Comparison of ENCODE assay signal across 14 mouse cellular contexts in genomic region chr9:67077266-67077657, GRCm38 (mm10). TPM values are rescaled to one million over a fixed set of nuclear protein-coding genes. Genes with fewer than 3 reads are reported as not detected.
DNase-seq lines count a peak whose midpoint lies in the region; ATAC-seq and TF ChIP-seq lines count a peak whose summit lies in the region.
"Had no signal": no experiment of that assay in that cellular context is flagged by ENCODE, and none has a peak within 500 bp of the region (broad histone marks: within the 10 kb centered on the region; RNA-seq: fewer than 3 reads in every experiment).

No protein-coding gene starts in this region.

- no peaks in the 10 kb centered on the region for H3K36me3 ChIP-seq in liver, embryonic 12.5 days
- H3K36me3 ChIP-seq in liver, postnatal 0 days (replicated peaks; ENCODE audit: insufficient read depth, low read length) = no peaks in the 10 kb centered on the region
- no peaks in the 10 kb centered on the region for H3K36me3 ChIP-seq in intestine, embryonic 16.5 days (ENCODE audit: control insufficient read depth, insufficient read depth, low read length)
- no peaks in the 10 kb centered on the region for H3K36me3 ChIP-seq in stomach, postnatal 0 days (ENCODE audit: control insufficient read depth, insufficient read depth, low read length)
- H3K36me3 ChIP-seq: heart, embryonic 15.5 days had no signal

- H3K4me2 ChIP-seq in liver, embryonic 12.5 days = peak overlapping the region; percentile 38
- H3K4me2 ChIP-seq in liver, postnatal 0 days (ENCODE audit: low read depth, low read length) = no peak overlapping the region
- no peak overlapping the region for H3K4me2 ChIP-seq in intestine, embryonic 16.5 days (ENCODE audit: low read depth, low read length)
- H3K4me2 ChIP-seq in stomach, postnatal 0 days (replicated peaks; ENCODE audit: low read depth) = no peak overlapping the region

- TF ChIP-seq CTCF in gastrocnemius, adult 2 months (IDR thresholded peaks at IDR 0.05) = no peak
- TF ChIP-seq CTCF in liver, postnatal 0 days (IDR thresholded peaks at IDR 0.05; ENCODE audit: low read depth) = no peak
- no peak for TF ChIP-seq CTCF in stomach, postnatal 0 days (IDR thresholded peaks at IDR 0.05; ENCODE audit: low read depth)

- WGBS in liver, embryonic 12.5 days (ENCODE audit: insufficient replicate concordance) = 36% methylated on average over 7 of the region's 7 CpGs
- WGBS in liver, postnatal 0 days (ENCODE audit: insufficient replicate concordance) = 45% methylated on average over 7 of the region's 7 CpGs
- 50% methylated on average over 7 of the region's 7 CpGs for WGBS in intestine, embryonic 16.5 days
- WGBS in stomach, postnatal 0 days = 57% methylated on average over 7 of the region's 7 CpGs

- no peaks in the 10 kb centered on the region for H3K27me3 ChIP-seq in liver, embryonic 12.5 days (replicated peaks)
- H3K27me3 ChIP-seq in liver, postnatal 0 days (ENCODE audit: insufficient read depth, low read length) = no peaks in the 10 kb centered on the region
- no peaks in the 10 kb centered on the region for H3K27me3 ChIP-seq in intestine, embryonic 16.5 days (replicated peaks; ENCODE audit: control insufficient read depth, insufficient read depth, low read length)
- H3K27me3 ChIP-seq in stomach, postnatal 0 days (ENCODE audit: control insufficient read depth, insufficient read depth, low read length) = no peaks in the 10 kb centered on the region
- H3K27me3 ChIP-seq: heart, embryonic 15.5 days; Patski had no signal

- peak overlapping the region; percentile 40 for H3K4me3 ChIP-seq in gastrocnemius, adult 2 months
- no peak overlapping the region for H3K4me3 ChIP-seq in liver, embryonic 12.5 days
- no peak overlapping the region for H3K4me3 ChIP-seq in liver, postnatal 0 days (ENCODE audit: low read depth, low read length)
- no peak overlapping the region for H3K4me3 ChIP-seq in intestine, embryonic 16.5 days (ENCODE audit: low read length)
- H3K4me3 ChIP-seq in stomach, postnatal 0 days (ENCODE audit: low read depth, low read length) = no peak overlapping the region
- H3K4me3 ChIP-seq: erythroblast, embryonic 14.5 days; heart, embryonic 15.5 days had no signal

- H3K9ac ChIP-seq in liver, embryonic 12.5 days = no peak overlapping the region
- no peak overlapping the region for H3K9ac ChIP-seq in liver, postnatal 0 days (replicated peaks)
- H3K9ac ChIP-seq in intestine, embryonic 16.5 days (ENCODE audit: low read depth, low read length) = no peak overlapping the region
- H3K9ac ChIP-seq in stomach, postnatal 0 days (ENCODE audit: low read length) = no peak overlapping the region
- H3K9ac ChIP-seq: heart, embryonic 15.5 days had no signal

- no peak for ATAC-seq in liver, embryonic 12.5 days
- ATAC-seq in liver, postnatal 0 days = no peak
- ATAC-seq in intestine, embryonic 16.5 days = no peak
- no peak for ATAC-seq in stomach, postnatal 0 days (ENCODE audit: low FRiP score, low TSS enrichment)

- H3K27ac ChIP-seq in gastrocnemius, adult 2 months = peak overlapping the region; percentile 94
- H3K27ac ChIP-seq in liver, embryonic 12.5 days = no peak overlapping the region
- no peak overlapping the region for H3K27ac ChIP-seq in liver, postnatal 0 days (ENCODE audit: low read depth)
- H3K27ac ChIP-seq in intestine, embryonic 16.5 days (ENCODE audit: low read length) = peak overlapping the region; percentile 87
- H3K27ac ChIP-seq in stomach, postnatal 0 days (replicated peaks) = peak overlapping the region; percentile 65; the same call in 1 of the 2 replicates

- no peak for DNase-seq in gastrocnemius, adult 2 months
- DNase-seq in gastrocnemius, postnatal 36 days = no peak
- no peak for DNase-seq in liver, postnatal 0 days
- DNase-seq in stomach, postnatal 0 days (ENCODE audit: low spot score) = no peak
- no peak for DNase-seq in layer of hippocampus, postnatal 25 days (ENCODE audit: extremely low spot score in 1 of 2, low spot score in 1 of 2)
- DNase-seq in frontal cortex, postnatal 10 days (ENCODE audit: low spot score in 2 of 2) = no peak
- DNase-seq: adrenal gland, adult 2 months; cerebellum, postnatal 25 days; right cerebral cortex, postnatal 4 days had no signal

- TF ChIP-seq EP300 in liver, postnatal 0 days (IDR thresholded peaks at IDR 0.05; ENCODE audit: low read depth) = no peak
- no peak for TF ChIP-seq EP300 in stomach, postnatal 0 days (optimal IDR thresholded peaks at IDR 0.05)

- intact Hi-C loops in gastrocnemius, adult 2 months (cut with DNase I) = loop anchor here (5.0 kb wide), 1 partner anchor 35 kb away; no protein-coding TSS in a partner anchor
- intact Hi-C loops in gastrocnemius, postnatal 36 days (cut with DNase I) = no loop called here

- H3K9me3 ChIP-seq in liver, embryonic 12.5 days (replicated peaks) = no peaks in the 10 kb centered on the region
- H3K9me3 ChIP-seq in liver, postnatal 0 days (ENCODE audit: low read length) = no peaks in the 10 kb centered on the region
- no peaks in the 10 kb centered on the region for H3K9me3 ChIP-seq in intestine, embryonic 16.5 days (ENCODE audit: control insufficient read depth, low read length)
- no peaks in the 10 kb centered on the region for H3K9me3 ChIP-seq in stomach, postnatal 0 days (ENCODE audit: control insufficient read depth, low read length)
- H3K9me3 ChIP-seq: heart, embryonic 15.5 days had no signal

- H3K4me1 ChIP-seq in liver, embryonic 12.5 days = peaks cover 34% of the 10 kb centered on the region
- no peaks in the 10 kb centered on the region for H3K4me1 ChIP-seq in liver, postnatal 0 days (ENCODE audit: insufficient read depth)
- peaks cover 16% of the 10 kb centered on the region for H3K4me1 ChIP-seq in intestine, embryonic 16.5 days (ENCODE audit: control insufficient read depth, insufficient read depth, low read length)
- H3K4me1 ChIP-seq in stomach, postnatal 0 days (replicated peaks; ENCODE audit: control insufficient read depth, insufficient read depth) = 0 out of 2 replicates have a peak, but pooled peaks cover 2% of the 10 kb centered on the region

RNA-seq across cellular contexts. Expression of gene Tpm1, which starts 28.1 kb away (rescaled TPM):
- over 10,000 TPM; 18,374 to 28,065 TPM for total RNA-seq in gastrocnemius, adult 2 months (2021)
- total RNA-seq in gastrocnemius, postnatal 36 days (2021) = over 10,000 TPM; 26,294 to 27,735 TPM
- 214 and 225 TPM in 2 replicates for polyA plus RNA-seq in liver, embryonic 12.5 days (2016; fragmentation: Nextera tagmentation; extraction: Ambion mirVana)
- 85.7 and 147 TPM in 2 replicates for polyA plus RNA-seq in liver, postnatal 0 days (2015; fragmentation: Nextera tagmentation; extraction: Ambion mirVana)
- 1,080 and 1,114 TPM in 2 replicates for polyA plus RNA-seq in intestine, embryonic 16.5 days (2015; fragmentation: Nextera tagmentation; extraction: Ambion mirVana)
- 1,738 and 2,538 TPM in 2 replicates for polyA plus RNA-seq in stomach, postnatal 0 days (2015; fragmentation: Nextera tagmentation; extraction: Ambion mirVana)
- total RNA-seq in layer of hippocampus, postnatal 25 days (2021) = 100 to 1,000 TPM; 246 to 257 TPM

Comparison
In these comparisons a context has a peak if more than half of its experiments do, and no peak if none do; other contexts are left out.
1. H3K27ac ChIP-seq: peak in gastrocnemius, adult 2 months (single experiment), intestine, embryonic 16.5 days (single experiment) and stomach, postnatal 0 days (single experiment); none in liver, embryonic 12.5 days (single experiment) and liver, postnatal 0 days (single experiment).